Mouse (Mus musculus): ENCODE measurements at regions not wholly inside any gene's neighbourhood (a gene's known extent, or its start where the extent isn't known, plus 50 kb on each side); places are given as distances from the start of the nearest gene placed in this dataset.

DNA sequence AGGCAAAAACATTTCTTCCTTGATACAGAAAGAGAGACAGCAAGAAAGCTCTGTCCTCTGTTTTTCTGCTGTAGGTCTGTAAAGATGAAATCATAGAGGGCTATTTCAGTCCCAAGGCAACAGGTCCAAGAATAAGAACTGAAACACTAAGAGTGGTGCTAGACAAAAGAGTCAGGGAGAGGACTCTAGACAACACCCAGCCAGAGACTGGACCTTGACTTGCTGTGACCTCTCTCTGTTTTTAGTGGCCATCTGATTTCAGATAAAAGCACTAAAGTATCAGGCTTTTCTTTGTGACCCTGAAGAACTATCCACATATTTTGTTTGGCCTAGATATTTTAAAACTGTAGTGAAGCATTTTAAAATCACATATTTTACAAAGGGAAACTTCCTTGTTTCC lies 171.6 kb upstream of the Clec14a start:
- TF ChIP-seq NELFE (IDR thresholded peaks at IDR 0.05; ENCODE audit: low read depth, low read length) (no peak), MAX (IDR thresholded peaks at IDR 0.05; ENCODE audit: low read length) (no peak), POLR2A (IDR thresholded peaks at IDR 0.05; ENCODE audit: low read depth, low read length) (no peak), MXI1 (IDR thresholded peaks at IDR 0.05; ENCODE audit: low read depth, low read length) (no peak), CTCF (conservative IDR thresholded peaks at IDR 0.05 in 1 of 2, IDR thresholded peaks at IDR 0.05 in 1 of 2; ENCODE audit: low read depth in 2 of 2, low read length in 2 of 2) (no peak), USF1 (IDR thresholded peaks at IDR 0.05; ENCODE audit: low read depth, low read length) (no peak), HCFC1 (IDR thresholded peaks at IDR 0.05; ENCODE audit: low read depth, low read length) (no peak), TBP (conservative IDR thresholded peaks at IDR 0.05; ENCODE audit: low read depth, low read length) (no peak), UBTF (IDR thresholded peaks at IDR 0.05; ENCODE audit: low read depth, low read length) (no peak), ZNF384 (IDR thresholded peaks at IDR 0.05; ENCODE audit: low read depth, low read length) (no peak), CHD2 (IDR thresholded peaks at IDR 0.05; ENCODE audit: low read length) (no peak)
